Mouse (Mus musculus) adipose tissue, adult 10 weeks (tissue): ENCODE data around the gene Mpp6. TPM values are rescaled to one million over a fixed set of nuclear protein-coding genes. Genes with fewer than 3 reads are reported as not detected.

Source experiments
- polyA plus RNA-seq: library from polyadenylated mRNA; stranded (reverse); fragments of 350-450 nt; fragmentation: Illumina TruSeq; extraction: RNeasy Lipid Tissue Mini Kit (QIAGEN cat#74804); gene quantifications from one replicate; pipeline ENCODE4 v1.2.3, GENCODE M21; 2014; ENCODE audit warnings: low read depth, low replicate concordance

The Mpp6 gene
- 32.5 TPM for polyA plus RNA-seq

DNA sequence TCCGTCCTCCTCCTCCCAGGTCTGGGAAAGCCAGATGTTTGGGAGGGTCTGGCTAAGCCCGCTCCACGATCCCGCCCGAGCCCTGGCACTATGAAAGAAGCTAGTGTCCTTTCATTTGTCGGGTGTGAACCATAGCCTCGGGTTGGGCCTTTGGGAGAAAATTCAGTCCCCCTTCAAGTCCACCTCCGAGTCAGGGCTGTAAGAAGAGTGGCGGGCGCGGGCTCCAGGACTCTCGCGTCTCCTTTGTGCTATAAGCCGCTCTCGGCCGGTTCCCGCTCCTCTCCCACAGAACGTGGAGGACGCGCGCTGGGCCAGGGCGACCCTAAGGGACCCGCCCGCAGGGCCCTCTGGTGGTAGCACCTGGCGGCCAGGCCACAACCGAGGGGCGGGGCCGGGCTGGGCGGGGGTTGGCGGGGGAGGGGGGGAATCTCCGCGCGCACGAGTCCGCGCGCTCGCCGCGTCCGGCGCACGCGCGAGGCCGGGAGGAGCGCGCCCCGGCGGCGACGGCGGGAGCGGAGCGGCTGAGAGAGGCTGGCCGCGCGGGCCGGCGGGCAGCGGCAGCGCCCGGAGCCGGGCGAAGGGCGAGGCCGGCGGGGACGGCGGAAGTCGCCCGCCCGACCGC is at the start of gene Mpp6:
Mpp6 (plus strand) TSS at position 485 of the 622 bp plus-strand sequence.

Other genes starting within 250 kb of the Mpp6 start
- 2.0 TPM for gene Gsdme, start 153.6 kb downstream of the Mpp6 start, polyA plus RNA-seq